Mouse (Mus musculus) left cerebral cortex, adult 11 months (tissue): Measurements from ENCODE around the gene Ubxn2a.
"Not testable (repeated sequence)": the region's sequence is repeated elsewhere in the genome, so short reads cannot be mapped to it uniquely, and the experiment has no call there.

ENCODE experiments used
- DNase-seq: peaks from one replicate; pipeline ENCODE4 v3.0.0; 2022; ENCODE audit warnings: low spot score

Ubxn2a gene

DNA sequence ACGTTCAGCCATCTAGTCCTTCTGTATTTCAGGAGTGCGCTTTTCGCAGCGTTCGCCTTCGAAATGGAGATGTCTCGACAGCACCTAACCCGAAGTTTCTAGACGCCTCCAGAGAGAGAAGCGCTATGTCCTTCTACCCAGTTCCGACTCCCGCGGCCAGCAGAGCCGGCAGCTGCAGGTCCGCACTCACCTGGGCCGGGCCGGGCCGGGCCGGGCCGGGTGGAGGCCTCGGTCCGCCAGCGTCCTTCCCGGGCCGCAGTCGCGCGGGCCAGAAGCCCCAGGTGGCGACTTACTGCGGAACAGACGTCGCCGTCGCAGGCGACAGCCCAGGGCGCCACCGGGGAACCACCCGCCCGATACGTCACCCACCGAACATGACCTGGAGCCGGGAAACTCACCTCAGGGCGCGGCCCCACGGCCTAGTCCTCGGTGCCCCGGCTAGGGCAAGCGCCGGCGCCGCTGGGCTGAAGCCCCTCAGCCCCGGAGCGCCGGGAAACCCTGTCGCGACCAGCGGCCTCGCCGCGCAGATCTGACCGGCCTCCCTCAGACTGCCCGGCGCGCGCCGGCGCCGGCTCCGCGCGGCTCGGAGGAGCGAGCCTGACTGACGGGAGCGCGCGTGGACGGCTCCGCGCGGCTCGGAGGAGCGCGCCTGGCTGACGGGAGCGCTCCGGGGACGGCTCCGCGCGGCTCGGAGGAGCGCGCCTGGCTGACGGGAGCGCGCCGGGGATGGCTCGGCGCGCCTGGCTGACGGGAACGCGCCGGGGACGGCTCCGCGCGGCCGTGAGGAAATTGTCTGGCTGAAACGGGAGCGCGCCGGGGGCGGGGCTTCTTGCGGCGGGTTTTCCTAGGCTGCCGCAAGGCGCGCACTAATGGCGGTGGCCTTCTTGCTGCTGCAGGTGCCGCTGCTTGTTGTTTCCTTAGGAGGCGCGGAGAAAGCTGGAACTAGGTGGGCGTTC is at the start of gene Ubxn2a:
Gene Ubxn2a, minus strand, starts transcription at position 755 of the 956 bp plus-strand sequence.
- DNase-seq, result peak; percentile 89

DNA sequence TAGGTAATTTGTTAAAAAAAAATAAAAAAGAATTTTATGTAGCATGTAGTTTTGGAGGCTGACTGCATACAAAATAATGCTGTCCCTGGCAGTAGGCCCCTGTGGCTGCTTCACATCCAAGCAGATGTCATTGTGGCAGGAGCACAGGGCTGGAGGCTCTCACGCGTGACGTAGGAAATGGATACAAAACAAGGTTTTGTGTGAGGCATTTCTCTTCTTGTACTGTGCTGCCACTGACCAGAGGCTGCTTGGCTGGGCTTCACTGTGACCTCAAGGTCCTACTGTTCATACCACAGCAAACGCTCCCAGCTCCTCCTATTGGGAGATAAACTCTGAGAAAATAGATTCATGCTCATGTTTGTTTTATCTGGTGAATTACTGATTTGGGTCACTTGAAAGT is 45.7 kb upstream of the Ubxn2a start:
- peak; percentile 34 for DNase-seq

DNA sequence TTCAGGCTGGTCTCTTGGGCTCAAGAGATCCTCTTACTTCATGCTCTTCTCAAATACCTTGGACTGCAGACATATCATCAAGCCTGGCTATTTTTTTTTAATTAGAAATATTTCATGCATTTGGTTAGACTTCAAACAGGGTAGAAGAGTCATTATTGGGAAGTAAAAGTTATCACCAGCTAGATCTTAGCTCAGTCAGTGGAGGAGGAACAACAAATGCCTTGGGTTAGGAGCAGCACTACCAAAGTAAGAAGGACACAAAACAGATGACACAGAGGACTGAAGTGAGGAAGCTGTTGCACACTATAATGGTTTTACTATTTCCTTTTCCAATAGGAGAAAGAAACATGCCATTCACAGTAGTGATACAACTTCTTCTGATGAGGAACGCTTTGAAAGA is 44.8 kb upstream of the Ubxn2a start:
- DNase-seq, result no peak

DNA sequence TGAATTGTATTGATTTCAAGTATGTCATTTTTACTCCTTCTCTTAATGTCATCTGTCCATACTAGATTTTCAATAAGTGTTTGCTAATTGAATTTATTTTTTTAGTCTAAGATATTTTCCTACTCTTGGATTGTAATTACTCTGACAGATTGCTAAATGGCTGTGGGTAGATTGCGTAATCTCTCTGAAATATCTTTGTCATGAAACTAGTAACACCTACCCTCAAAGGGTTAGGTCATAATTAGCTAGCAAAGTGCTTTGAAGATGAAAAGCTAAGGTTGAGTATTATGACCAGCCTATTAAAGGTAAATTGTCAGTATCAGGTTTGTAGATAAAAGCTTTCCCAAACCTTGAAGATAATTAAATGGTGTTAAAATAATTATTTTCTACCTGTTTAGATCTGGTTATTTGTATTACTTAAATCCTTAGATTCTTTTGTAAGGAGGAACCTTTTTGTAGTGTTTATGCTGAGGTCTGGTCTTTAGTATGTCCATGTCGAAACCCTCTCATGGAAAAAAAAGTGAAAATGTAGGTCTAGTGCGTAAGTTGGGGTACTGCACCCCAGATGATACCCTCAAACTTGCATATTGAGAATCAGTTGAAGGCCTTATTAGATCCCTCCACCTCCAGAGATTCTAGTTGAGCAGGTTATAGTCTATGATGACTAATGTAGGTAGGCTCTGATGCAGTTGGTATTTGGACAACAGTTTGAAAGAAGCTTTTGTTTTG is 23.5 kb upstream of the Ubxn2a start:
- no peak for DNase-seq

DNA sequence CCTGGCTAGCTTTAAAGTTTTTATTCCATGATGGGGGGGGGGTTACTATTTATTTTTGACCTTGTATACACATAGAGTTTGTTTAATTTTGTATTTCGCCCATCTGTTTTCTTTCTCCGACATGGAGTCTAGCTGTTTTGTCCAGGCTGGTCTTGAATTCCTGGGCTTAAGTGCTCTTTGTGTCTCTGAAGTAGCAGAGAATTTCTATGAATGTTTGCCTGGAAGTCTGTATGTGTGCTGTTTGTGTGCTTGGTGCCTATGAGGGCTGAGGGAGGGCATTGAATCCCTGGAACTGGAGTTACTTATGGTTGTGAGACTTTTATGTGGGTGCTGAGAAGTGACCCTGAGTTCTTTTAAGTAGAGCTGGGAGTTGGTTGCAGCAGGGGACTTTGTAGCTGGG is 20.7 kb upstream of the Ubxn2a start:
- DNase-seq, result no peak

DNA sequence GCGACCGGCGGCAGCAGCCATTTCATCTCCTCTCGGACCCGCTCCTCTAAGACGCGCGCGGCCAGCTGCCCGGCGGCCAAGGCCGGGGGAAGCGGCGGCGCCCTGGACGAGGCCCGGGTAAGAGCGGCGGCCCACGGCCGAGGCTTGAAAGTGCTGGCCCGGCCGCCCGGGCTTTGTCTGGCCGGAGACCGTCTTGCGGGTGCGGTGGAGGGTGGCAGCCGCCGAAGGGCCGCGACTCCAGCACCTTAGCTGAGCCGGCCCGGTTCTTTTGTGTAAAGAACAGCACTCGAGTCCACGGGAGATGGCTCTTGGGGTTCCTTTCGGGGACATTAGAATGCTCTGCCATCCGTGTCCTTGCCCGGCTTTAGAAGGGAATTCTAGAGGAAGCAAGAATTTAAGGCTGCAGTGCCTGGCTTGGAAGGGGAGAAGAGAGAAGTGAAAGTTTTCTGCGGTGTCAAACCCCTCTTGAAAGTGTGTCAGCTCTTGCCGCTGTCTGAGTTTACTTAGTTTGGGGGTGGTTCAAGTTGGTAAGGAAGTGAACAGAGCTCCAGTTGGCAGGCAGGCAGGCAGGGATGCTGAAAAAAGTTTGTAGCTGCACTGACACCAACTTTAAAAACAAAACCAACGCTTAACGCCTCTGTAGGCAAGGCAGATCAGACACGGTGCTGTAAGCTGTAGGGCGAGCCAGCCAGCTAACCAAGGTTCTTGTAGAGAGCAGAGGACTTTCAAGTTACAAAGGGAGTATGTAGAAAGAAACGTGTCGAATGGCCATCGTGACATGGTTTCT is 10.5 kb upstream of the Ubxn2a start:
- DNase-seq, result peak; percentile 29

DNA sequence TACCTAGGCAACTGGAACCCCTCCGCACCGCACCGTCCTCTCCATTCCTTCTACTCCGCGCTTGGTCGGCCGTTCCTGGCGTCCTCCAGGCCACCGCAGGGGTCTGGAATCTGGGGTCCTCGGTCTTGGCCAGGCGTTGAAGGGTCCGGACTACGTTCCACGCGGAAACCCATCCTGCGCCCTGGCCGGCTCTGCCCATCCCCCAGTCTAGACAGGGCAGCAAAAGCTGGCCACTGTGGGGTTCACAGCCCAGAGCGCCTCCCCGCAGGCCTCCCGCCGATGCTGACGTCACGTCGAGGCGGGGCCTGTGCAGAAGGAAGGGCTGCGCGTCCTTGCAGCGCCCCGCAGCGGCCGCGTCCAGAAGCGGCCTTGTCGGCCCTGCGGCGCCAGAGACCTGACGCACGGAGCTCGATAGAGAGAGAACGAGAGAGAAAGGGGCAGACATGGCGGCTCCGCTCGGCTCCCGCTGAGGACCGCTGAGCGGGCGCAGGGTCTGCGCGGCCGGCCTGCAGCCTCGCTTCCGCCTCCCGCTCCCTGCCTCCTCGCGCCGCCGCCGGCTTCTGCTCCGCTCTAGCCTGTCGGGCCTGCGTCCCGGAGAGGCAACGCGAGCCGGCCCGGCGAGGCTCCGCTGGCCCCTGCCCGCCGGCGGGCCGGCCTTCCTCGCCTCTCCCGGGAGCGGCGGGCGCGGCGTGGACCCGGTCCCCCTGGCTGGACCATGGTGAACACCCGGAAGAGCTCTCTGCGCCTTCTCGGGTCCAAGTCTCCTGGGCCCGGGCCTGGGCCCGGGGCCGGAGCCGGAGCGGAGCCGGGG is 9.7 kb upstream of the Ubxn2a start, which contains the start of gene Atad2b:
Gene Atad2b, plus strand, starts transcription at position 360 of the 811 bp plus-strand sequence.
- peak; percentile 94 for DNase-seq

DNA sequence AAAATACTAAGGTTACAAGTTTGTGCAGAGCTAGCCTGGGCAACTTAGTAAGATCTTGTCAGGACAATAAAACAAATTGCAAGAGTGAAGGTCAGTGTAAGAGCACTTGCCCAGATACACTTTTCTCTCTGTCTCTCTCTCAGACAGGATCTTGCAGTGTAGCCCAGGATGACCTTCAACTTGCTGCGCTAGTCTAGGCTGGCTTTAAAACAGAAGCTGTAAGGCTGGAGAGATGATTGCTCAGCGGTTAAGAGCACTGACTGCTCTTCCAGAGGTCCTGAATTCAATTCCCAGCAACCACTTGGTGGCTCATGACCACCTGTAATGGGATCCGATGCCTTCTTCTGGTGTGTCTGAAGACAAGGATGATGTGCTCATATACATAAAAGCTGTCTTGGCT is 7.4 kb upstream of the Ubxn2a start:
- no peak for DNase-seq

DNA sequence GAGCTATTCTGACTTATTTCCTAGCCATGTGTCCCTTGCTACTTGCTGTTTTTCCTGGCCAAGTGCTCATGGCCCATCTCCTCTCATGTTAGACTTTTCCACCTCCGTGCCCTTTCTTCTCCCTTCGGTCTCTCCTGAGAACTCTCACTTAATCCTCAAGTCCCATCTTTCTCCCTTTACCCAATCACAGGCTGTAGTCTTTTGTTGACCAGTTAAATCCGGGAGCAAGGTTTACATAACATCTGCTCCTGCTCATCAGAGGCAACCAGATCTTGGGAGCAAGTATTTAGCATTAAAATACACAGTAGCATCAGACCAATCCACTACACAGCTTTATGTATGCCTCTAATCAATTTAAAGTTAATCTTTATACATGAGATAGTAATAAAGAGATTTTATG is 6.9 kb upstream of the Ubxn2a start:
- DNase-seq, result no peak

DNA sequence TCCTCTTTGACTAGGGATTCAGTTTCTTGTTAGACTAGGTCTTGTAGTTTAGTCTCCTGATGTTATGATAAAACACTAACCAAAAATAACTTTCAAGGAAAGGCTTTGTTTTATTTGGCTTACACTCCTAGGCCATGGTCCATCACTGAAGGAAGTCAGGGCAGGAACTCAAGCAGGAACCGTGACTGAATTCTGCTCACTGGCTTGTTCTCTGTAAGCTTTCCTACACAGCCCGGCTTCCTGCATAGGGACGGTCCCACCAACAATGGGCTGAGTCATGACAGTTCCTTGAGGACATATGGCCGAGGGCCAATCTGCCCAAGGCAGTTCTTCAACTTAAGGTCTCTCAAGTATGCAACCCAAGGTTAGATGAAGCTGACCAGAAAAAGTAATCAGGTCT is 4.2 kb upstream of the Ubxn2a start:
- DNase-seq, result no peak

DNA sequence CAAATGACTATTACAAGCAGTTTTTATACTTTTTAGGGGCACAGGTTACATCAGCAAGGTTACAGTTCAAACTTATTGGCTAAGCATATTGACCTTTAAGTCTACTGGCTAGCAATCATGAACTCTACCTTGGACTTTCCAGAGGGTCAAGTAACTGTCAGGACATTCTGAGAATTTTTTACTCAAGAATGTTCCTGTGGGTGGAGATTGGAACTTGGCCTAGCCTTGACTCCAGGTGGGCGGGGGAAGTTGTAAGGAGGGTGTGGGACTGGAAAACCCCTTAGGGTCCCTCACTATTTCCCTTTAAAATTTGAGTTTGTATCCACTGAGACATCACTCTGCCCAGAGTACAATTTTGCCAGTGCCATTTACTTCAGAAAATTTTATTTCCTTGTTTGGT is 3.0 kb upstream of the Ubxn2a start:
- DNase-seq, result not testable (repeated sequence)

DNA sequence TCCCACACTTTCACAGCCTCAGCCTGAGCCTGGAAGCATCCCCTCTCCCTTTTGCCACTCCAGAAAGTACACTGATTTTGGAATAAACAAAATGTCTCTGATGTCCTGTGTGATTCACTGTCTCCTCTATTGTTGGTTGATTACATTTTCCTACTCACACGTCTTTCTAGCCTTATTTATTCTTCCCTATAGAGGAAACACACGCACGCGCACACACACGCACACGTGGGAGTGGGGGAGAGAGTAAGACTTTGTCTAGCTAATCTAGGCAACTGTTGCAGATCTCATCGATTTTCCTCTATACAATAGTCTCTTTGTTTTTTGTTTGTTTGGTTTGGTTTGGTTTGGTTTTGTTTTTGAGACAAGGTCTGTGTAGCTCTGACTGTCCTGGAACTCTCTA is 886 bp upstream of the Ubxn2a start:
- DNase-seq, result no peak

DNA sequence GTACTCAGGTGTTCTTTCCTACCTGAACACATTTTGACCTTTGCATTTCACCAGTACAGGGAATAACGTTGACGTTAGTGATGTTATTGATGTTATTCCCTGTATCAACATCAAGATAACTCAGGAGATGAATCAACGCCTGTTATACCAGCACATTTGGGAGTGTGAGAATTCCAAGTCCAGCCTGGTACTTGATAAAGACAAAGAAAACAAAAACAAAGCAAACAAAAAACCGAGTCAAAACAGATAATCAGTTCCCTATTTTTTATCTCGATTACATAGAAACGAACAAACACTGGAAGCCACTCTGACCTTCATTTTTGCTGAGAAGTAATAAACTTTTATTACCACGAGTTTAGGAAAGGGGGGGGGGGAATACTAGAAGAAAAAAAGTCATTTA is 1.0 kb downstream of the Ubxn2a start:
- DNase-seq, result no peak

DNA sequence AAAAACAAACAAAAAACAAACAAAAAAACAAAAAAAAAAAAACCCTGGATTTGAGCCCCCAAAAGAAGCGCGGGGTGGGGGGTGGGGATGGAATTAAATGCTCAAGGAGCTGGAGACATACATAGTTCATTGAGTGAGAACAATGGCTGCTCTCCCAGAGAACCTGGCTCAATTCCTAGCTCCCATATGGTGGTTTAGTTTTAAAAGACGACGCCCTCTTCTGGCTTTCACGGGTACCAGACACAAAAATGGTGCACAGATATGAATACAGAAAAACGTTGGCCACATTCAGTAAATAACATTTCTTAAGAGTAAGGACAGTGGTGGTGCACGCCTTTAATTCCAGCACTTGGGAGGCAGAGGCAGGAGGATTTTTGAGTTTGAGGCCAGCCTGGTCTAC is 1.6 kb downstream of the Ubxn2a start:
- no peak for DNase-seq

DNA sequence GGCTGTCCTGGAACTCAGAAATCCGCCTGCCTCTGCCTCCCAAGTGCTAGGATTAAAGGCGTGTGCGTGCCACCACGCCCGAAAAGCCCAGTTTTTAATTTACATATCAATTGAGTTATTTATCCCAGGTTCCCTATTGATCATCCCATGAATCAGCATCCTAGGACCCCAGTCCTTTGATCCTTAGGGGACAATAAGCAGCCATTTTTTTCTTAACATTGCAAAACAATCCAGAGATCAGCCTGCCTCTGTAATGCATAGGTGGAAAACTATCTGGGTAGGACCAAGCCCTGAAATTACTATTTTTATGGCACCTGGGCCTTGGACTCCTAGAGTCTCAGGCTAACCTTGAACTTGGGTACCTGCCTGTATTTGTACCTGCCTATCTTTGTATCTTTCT is 9.5 kb downstream of the Ubxn2a start:
- no peak for DNase-seq

DNA sequence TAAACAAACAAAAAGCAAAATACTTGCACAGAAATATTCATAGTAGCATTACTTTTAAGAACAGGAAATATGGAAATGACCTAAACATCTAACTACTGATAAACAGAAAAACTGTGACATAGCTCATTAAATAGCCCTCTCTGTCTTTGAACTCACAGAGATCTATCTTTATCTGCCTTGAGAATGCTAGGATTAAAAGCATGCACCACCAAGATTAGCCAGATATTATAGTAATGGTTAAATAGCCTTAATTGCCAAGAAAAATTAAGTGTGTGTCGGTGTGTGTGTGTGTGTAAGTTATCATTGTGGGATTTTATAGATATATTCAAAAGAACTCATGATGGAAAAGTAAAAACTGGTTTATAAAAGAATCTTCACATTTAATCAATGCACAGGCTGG is 17.6 kb downstream of the Ubxn2a start:
- no peak for DNase-seq

DNA sequence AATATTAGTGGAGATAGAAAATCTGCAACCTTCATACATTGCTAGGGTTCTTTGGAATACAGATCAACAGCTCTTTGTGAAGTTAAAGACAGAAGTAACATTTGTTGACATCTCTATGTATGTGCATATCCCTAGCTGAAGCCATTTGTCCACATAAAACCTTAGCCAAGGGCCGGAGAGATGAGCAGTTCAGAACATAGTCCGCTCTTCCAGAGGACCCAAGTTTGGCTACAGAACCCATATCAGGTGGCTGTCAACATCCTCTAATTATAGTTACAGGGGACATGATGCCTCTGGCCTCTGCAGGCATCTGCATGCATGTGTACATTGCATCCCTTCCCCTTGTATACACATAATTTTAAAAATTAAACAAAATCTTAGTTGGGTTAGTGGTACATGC is 18.3 kb downstream of the Ubxn2a start:
- no peak for DNase-seq

DNA sequence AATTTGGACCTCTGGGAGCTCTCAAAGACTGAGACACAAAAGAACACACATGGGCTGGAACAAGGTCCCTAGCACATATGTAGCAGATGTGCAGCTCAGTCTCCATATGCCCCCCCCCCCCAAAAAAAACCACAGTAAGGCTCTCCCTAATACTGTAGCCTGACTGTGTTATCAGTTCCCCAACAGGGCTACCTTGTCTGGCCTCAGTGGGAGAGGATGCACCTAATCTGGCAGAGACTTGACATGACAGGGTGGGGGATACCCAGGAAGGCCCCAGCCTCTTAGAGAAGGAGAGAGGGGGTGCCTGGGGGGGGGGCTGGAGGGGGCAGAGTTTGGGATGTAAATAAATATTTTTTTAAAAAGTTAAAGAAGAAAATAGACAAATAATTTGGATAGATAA is 18.8 kb downstream of the Ubxn2a start:
- DNase-seq, result no peak

DNA sequence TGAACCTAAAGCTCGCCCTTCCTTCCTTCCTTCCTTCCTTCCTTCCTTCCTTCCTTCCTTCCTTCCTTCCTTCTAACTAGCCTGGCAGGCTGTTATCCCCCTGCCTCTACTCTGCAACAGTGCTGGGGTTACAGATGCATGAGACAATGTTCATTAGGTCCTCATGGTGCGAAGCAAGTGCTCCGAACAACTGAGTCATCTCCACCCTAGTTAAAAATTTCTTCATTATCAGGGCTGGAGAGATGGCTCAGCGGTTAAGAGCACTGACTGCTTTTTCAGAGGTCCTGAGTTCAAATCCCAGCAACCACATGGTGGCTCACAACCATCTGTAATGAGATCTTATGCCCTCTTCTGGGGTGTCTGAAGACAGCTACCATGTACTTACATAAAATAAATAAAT is 20.9 kb downstream of the Ubxn2a start:
- not testable (repeated sequence) for DNase-seq

DNA sequence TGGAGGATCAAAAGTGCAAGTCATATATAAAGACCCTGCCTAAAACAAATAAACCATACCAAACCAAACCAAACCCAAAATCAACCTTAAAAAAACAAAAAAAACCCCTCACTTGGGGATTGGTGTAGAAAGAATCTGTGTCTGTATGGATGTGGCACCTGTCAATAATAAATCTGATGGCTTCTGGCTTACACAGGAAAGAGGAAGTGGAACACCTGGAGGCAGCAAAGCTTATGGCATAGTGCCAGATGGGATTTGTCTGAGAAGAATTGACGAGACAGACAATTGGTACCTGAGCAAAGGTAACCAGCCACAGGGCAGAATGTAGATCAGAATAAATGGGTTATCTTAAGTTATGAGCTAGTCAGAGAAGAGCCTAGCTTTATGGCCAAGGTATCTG is 22.4 kb downstream of the Ubxn2a start:
- no peak for DNase-seq

DNA sequence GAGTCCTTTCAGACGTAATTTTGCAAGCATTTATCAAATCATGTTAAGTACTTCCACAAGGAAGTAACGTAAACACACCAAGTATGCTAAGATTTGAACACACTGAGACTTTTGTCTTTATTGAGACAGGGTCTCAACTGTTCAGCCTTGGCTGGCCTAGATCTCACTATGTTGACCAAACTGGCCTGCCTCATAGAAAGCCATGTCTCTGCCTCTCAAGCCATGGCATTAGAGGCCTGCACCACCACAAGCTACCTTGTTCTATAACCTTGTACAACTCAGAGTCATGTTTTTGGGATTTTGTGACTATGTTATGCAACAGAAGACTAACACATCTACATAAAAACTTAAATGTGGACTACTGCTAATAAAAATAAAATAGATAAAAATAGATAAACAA is 25.4 kb downstream of the Ubxn2a start:
- no peak for DNase-seq

DNA sequence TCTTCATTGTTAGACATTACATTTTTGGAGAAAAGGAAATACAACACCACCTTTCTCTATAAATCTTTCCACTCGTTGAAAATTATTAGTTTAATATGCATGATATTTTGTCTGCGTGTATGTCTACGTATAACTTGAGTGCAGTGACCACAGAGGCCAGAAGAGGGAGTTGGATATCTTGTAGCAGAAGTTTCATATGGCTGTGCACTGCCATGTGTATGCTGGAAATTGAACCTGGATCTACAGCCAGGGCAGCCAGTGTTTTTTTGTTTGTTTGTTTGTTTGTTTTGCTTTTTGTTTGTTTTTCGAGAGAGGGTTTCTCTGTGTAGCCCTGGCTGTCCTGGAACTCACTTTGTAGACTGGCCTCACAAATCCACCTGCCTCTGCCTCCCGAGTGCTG is 28.5 kb downstream of the Ubxn2a start:
- no peak for DNase-seq
